Mouse (Mus musculus) lung, embryonic 14.5 days (tissue): ENCODE results near the gene Nr1h2. TPM values are rescaled to one million over a fixed set of nuclear protein-coding genes. Genes with fewer than 3 reads are reported as not detected.

Experiments used
- ATAC-seq: fragments of 200-750 bp; cut with Nextera tagmentation; 2 replicates; pipeline ENCODE4 v1.8.0; 2017; ENCODE audit warnings: mild to moderate bottlenecking, moderate TSS enrichment, moderate library complexity; ENCODE audit not compliant: insufficient read depth
- DNase-seq: peaks from one replicate; pipeline ENCODE4 v3.0.0-alpha.2; 2015
- H3K27ac ChIP-seq: fragments of 300-500 bp; sonication (generic); 2 replicates; pipeline ENCODE4 v1.5.1; 2014; ENCODE audit warnings: low read depth, mild to moderate bottlenecking, moderate library complexity
- H3K27me3 ChIP-seq: fragments of 300-500 bp; sonication (generic); 2 replicates; pipeline ENCODE4 v1.6.1; 2014; ENCODE audit warnings: low read length, control low read depth; ENCODE audit not compliant: insufficient read depth
- H3K36me3 ChIP-seq: fragments of 300-500 bp; sonication (generic); 2 replicates; pipeline ENCODE4 v1.6.1; 2014; ENCODE audit warnings: control low read depth; ENCODE audit not compliant: insufficient read depth
- H3K4me1 ChIP-seq: fragments of 300-500 bp; sonication (generic); 2 replicates; pipeline ENCODE4 v1.6.1; 2014; ENCODE audit warnings: antibody characterized with exemption, control low read depth; ENCODE audit not compliant: insufficient read depth
- H3K4me2 ChIP-seq: fragments of 300-500 bp; sonication (generic); 2 replicates; pipeline ENCODE4 v1.6.1; 2014; ENCODE audit warnings: mild to moderate bottlenecking
- H3K4me3 ChIP-seq: fragments of 300-500 bp; sonication (generic); 2 replicates; pipeline ENCODE4 v1.5.1; 2014; ENCODE audit warnings: low read depth, low read length
- H3K9ac ChIP-seq: fragments of 300-500 bp; sonication (generic); 2 replicates; pipeline ENCODE4 v1.6.1; 2014
- H3K9me3 ChIP-seq: fragments of 300-500 bp; sonication (generic); 2 replicates; pipeline ENCODE4 v1.6.1; 2016; ENCODE audit warnings: low read depth, low read length, control low read depth
- CTCF ChIP-seq: IDR thresholded peaks from 2 replicates; pipeline ENCODE4 v1.5.1; 2016; ENCODE audit warnings: antibody characterized with exemption, low read depth
- WGBS: fragments of 180-500 bp; shearing (Covaris S2); extraction: QIAGEN DNeasy Blood & Tissue Kit; methylation state at CpG from one replicate; pipeline ENCODE4 v1.1.7; 2014; 5-methylcytosine and 5-hydroxymethylcytosine counted together
- polyA plus RNA-seq: library from polyadenylated mRNA; unstranded; fragments of >200 nt; fragmentation: Nextera tagmentation; extraction: Ambion mirVana; gene quantifications from 2 replicates; pipeline ENCODE4 v1.2.1, GENCODE M21; 2014

The Nr1h2 gene
- polyA plus RNA-seq, 1 experiment from 2014 or later = 66.0 TPM

GRCm38 (mm10) chr7:44585606-44586005 is 31.9 kb upstream of the Nr1h2 start:
- TF ChIP-seq CTCF = no peak

DNA sequence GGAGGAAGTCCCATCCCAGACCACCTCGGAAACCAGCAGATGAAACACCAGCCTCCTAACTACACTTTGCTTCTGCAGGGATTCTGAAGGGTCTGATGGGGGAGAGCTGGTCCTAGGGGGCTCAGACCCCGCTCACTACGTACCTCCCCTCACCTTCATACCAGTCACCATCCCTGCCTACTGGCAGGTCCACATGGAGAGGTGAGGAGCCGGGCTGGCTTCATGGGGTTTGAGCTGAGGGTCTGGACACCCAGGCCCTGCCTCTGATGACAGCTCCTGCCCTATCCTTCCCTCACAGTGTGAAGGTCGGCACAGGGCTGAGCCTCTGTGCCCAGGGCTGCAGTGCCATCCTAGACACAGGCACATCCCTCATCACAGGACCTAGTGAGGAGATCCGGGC is 31.2 kb upstream of the Nr1h2 start:
- H3K4me3 ChIP-seq = no peak overlapping the region
- no peak overlapping the region for H3K27ac ChIP-seq
- H3K36me3 ChIP-seq = no peaks in the 10 kb centered on the region
- TF ChIP-seq CTCF = no peak
- H3K4me1 ChIP-seq = 0 out of 2 replicates have a peak, but pooled peaks cover 2% of the 10 kb centered on the region
- DNase-seq (no peak), ATAC-seq (no peak)
- no peak overlapping the region for H3K4me2 ChIP-seq
- 75% methylated on average over 6 of the region's 6 CpGs for WGBS
- H3K27me3 ChIP-seq = peaks cover 46% of the 10 kb centered on the region
- no peaks in the 10 kb centered on the region for H3K9me3 ChIP-seq
- H3K9ac ChIP-seq = no peak overlapping the region

More at GRCm38 (mm10) chr7:44585606-44586005, 31.9 kb upstream of the Nr1h2 start:
- Histone ChIP-seq H3K9ac (no peak overlapping the region), H3K36me3 (no peaks in the 10 kb centered on the region), H3K9me3 (no peaks in the 10 kb centered on the region), H3K4me3 (no peak overlapping the region), H3K27ac (no peak overlapping the region), H3K4me1 (0 out of 2 replicates have a peak, but pooled peaks cover 2% of the 10 kb centered on the region), H3K27me3 (peaks cover 52% of the 10 kb centered on the region), H3K4me2 (no peak overlapping the region)
- ATAC-seq = no peak
- 81% methylated on average over 6 of the region's 6 CpGs for WGBS
- DNase-seq = no peak

GRCm38 (mm10) chr7:44584265-44584804 is 30.6 kb upstream of the Nr1h2 start:
- Histone ChIP-seq H3K9ac (no peak overlapping the region), H3K4me1 (0 out of 2 replicates have a peak, but pooled peaks cover 2% of the 10 kb centered on the region), H3K27me3 (peaks cover 40% of the 10 kb centered on the region), H3K36me3 (no peaks in the 10 kb centered on the region), H3K4me3 (no peak overlapping the region), H3K9me3 (no peaks in the 10 kb centered on the region), H3K4me2 (no peak overlapping the region), H3K27ac (no peak overlapping the region)
- WGBS = 61% methylated on average over 4 of the region's 4 CpGs
- DNase-seq (no peak), ATAC-seq (no peak)
- TF ChIP-seq CTCF = no peak

DNA sequence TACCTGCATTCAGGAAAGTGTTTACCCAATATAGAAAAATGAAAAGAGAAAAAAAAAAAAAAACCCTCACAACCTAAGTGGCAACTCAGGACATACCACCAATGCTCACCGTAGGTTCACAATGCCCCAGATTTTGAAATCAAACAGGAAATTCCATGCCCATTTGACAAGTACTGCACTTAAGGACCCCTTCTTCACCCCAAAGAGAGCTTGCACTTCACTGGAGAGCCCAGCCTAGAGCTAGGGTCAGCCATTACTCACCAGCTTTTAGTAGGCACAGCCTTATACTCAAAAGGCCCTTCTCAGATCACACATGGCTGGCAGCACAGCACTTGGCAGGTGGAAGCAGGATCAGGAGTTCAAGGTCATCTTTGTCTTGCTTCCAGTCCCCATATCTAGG is 29.4 kb upstream of the Nr1h2 start:
- H3K9ac ChIP-seq = no peak overlapping the region
- no peaks in the 10 kb centered on the region; the same call in 1 of the 2 replicates for H3K9me3 ChIP-seq
- WGBS = 47% methylated on average over 1 of the region's 1 CpGs
- ATAC-seq = no peak
- DNase-seq = no peak
- H3K27me3 ChIP-seq = peaks cover 29% of the 10 kb centered on the region
- no peak for TF ChIP-seq CTCF
- H3K36me3 ChIP-seq = no peaks in the 10 kb centered on the region
- no peak overlapping the region for H3K4me3 ChIP-seq
- H3K4me1 ChIP-seq = 0 out of 2 replicates have a peak, but pooled peaks cover 2% of the 10 kb centered on the region
- H3K27ac ChIP-seq = no peak overlapping the region; the same call in 1 of the 2 replicates
- H3K4me2 ChIP-seq = no peak overlapping the region

DNA sequence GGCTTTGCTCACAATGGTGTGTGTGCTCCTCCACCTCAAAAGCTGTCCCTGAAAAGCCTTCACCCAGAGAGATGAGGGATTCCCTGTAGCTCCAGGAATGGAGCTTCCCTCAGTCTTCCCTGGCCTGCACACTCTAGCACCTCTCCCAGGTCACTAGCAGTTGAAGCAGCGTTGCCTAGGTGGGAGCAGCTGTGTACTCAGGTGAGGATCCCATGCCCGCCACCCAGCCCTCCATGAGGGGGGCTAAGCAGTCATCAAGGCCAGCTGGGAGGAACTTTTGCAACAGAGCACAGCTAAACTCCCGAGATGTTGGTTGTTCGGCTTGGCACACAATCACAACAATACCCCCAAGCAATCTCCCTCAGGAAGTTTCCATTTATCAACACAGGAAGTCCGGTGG is 29.0 kb upstream of the Nr1h2 start:
- no peak overlapping the region for H3K4me3 ChIP-seq
- H3K27me3 ChIP-seq = peaks cover 24% of the 10 kb centered on the region
- ATAC-seq (no peak), DNase-seq (peak; percentile 42)
- no peaks in the 10 kb centered on the region for H3K36me3 ChIP-seq
- 0 out of 2 replicates have a peak, but pooled peaks cover 2% of the 10 kb centered on the region for H3K4me1 ChIP-seq
- TF ChIP-seq CTCF = no peak
- H3K4me2 ChIP-seq = no peak overlapping the region
- peak overlapping the region; percentile 58; the same call in 1 of the 2 replicates for H3K27ac ChIP-seq
- 43% methylated on average over 5 of the region's 5 CpGs for WGBS
- H3K9ac ChIP-seq = no peak overlapping the region
- H3K9me3 ChIP-seq = no peaks in the 10 kb centered on the region; the same call in 1 of the 2 replicates

GRCm38 (mm10) chr7:44581637-44582036 is 27.9 kb upstream of the Nr1h2 start:
- Histone ChIP-seq H3K9me3 (no peaks in the 10 kb centered on the region; the same call in 1 of the 2 replicates), H3K27ac (no peak overlapping the region), H3K36me3 (no peaks in the 10 kb centered on the region), H3K27me3 (peaks cover 14% of the 10 kb centered on the region), H3K4me2 (no peak overlapping the region), H3K9ac (no peak overlapping the region), H3K4me3 (no peak overlapping the region), H3K4me1 (0 out of 2 replicates have a peak, but pooled peaks cover 2% of the 10 kb centered on the region)
- no peak for DNase-seq
- WGBS = 68% methylated on average over 6 of the region's 6 CpGs
- no peak for ATAC-seq
- TF ChIP-seq CTCF = no peak

GRCm38 (mm10) chr7:44576333-44576844 is 22.6 kb upstream of the Nr1h2 start:
- no peaks in the 10 kb centered on the region for H3K36me3 ChIP-seq
- H3K27ac ChIP-seq = no peak overlapping the region
- no peak overlapping the region for H3K9ac ChIP-seq
- 25% methylated on average over 5 of the region's 5 CpGs for WGBS
- H3K27me3 ChIP-seq = no peaks in the 10 kb centered on the region
- ATAC-seq (no peak), DNase-seq (no peak)
- H3K4me1 ChIP-seq = no peaks in the 10 kb centered on the region
- 0 out of 2 replicates have a peak, but pooled peaks have one; percentile 10 for TF ChIP-seq CTCF
- no peak overlapping the region for H3K4me3 ChIP-seq
- no peaks in the 10 kb centered on the region; the same call in 1 of the 2 replicates for H3K9me3 ChIP-seq
- no peak overlapping the region for H3K4me2 ChIP-seq
